Mouse (Mus musculus): ENCODE data around the gene Eras. TPM values are rescaled to one million over a fixed set of nuclear protein-coding genes. Genes with fewer than 3 reads are reported as not detected.

Gene Eras
- polyA plus RNA-seq, 1 experiment = 0.32 TPM

DNA sequence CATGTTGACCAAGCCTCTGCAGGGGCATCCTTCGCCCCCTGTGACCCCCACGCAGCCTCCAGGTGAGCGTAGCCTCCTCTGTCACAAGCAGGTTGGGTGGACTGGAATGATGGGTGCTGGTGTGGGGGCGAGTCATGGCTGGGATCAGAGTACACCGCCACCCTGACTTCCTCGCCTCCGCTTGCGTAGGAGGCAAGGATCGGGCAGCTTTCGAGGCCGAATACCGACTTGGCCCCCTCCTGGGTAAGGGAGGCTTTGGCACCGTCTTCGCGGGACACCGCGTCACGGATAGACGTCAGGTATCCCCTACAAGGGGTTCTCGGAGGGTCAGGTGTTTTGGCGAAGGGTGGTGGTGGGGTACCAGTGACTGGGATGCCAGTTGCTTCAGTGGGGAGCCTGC is 49.9 kb downstream of the Eras start:
- no peaks in the 10 kb centered on the region for H3K27me3 ChIP-seq (ENCODE audit: control insufficient read depth, insufficient read depth, low read length)
- H3K27ac ChIP-seq (ENCODE audit: control insufficient read depth, insufficient read depth, low read depth, low read length) = peak overlapping the region; percentile 73
- H3K4me1 ChIP-seq (ENCODE audit: control insufficient read depth, insufficient read depth, low read length) = peaks cover 16% of the 10 kb centered on the region
- H3K36me3 ChIP-seq (ENCODE audit: control insufficient read depth, insufficient read depth, low read length) = no peaks in the 10 kb centered on the region
- TF ChIP-seq CTCF (IDR thresholded peaks at IDR 0.05; ENCODE audit: control insufficient read depth, insufficient read depth, insufficient replicate concordance, low read depth, low read length) (no peak), POLR2A (IDR thresholded peaks at IDR 0.05; ENCODE audit: control insufficient read depth, low read depth, low read length) (no peak)
- H3K4me3 ChIP-seq (ENCODE audit: control insufficient read depth, low read depth, low read length) = peak overlapping the region; percentile 84

DNA sequence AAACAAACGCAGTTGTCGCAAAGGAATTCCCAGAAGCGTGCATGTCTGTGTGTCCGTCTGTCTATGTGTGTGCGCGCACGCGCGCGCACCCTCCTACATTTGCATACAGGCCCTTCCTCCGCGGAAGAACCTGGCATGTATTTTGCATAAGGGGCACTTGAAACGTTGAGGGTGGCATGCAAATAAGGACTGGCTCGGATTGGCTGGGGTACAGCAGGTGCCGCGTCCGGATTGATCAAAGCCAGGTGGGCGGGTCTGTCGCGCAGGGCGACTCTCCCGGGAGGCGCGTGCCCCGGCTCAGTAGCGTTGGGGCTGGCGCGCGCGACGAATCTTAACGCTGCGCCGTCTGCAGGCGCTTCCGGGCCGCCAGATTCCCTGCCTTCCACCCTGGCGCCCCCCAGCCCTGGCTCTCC is 50.4 kb downstream of the Eras start, which contains the start of gene Pim2:
TSS of gene Pim2 (plus strand) at position 256 of the 413 bp plus-strand sequence.
- no peaks in the 10 kb centered on the region for H3K27me3 ChIP-seq (ENCODE audit: control insufficient read depth, insufficient read depth, low read length)
- H3K4me3 ChIP-seq (ENCODE audit: control insufficient read depth, low read depth, low read length) = peak within 1 kb of the TSS; percentile 84
- peaks cover 16% of the 10 kb centered on the region for H3K4me1 ChIP-seq (ENCODE audit: control insufficient read depth, insufficient read depth, low read length)
- H3K27ac ChIP-seq (ENCODE audit: control insufficient read depth, insufficient read depth, low read depth, low read length) = peak within 1 kb of the TSS; percentile 73
- H3K36me3 ChIP-seq (ENCODE audit: control insufficient read depth, insufficient read depth, low read length) = no peaks in the 10 kb centered on the region
- TF ChIP-seq POLR2A (IDR thresholded peaks at IDR 0.05; ENCODE audit: control insufficient read depth, low read depth, low read length) = no peak
- TF ChIP-seq CTCF (IDR thresholded peaks at IDR 0.05; ENCODE audit: control insufficient read depth, insufficient read depth, insufficient replicate concordance, low read depth, low read length) = no peak

Other genes with a start within 250 kb of the Eras start
- gene Magix, start 247.4 kb downstream of the Eras start, polyA plus RNA-seq (2012; rRNA removed) = 0.17 and 0.21 TPM in 2 replicates
- 3.8 and 4.0 TPM in 2 replicates for gene Gpkow, start 231.5 kb downstream of the Eras start, polyA plus RNA-seq (2012; rRNA removed)
- gene Wdr45, start 214.3 kb downstream of the Eras start, polyA plus RNA-seq (2012; rRNA removed) = 8.0 and 9.4 TPM in 2 replicates
- gene Gm45208, start 206.4 kb downstream of the Eras start, polyA plus RNA-seq (2012; rRNA removed) = 0.32 and 0.40 TPM in 2 replicates
- 1.5 and 2.8 TPM in 2 replicates for gene Praf2, start 200.2 kb downstream of the Eras start, polyA plus RNA-seq (2012; rRNA removed)
- gene Ccdc120, start 177.7 kb downstream of the Eras start, polyA plus RNA-seq (2012; rRNA removed) = 1.8 and 3.2 TPM in 2 replicates
- 11.9 and 14.2 TPM in 2 replicates for gene Tfe3, start 166.0 kb downstream of the Eras start, polyA plus RNA-seq (2012; rRNA removed)
- gene Gripap1, start 138.8 kb downstream of the Eras start, polyA plus RNA-seq (2012; rRNA removed) = 11.3 and 11.9 TPM in 2 replicates
- 0.79 and 1.3 TPM in 2 replicates for gene Kcnd1, start 106.3 kb downstream of the Eras start, polyA plus RNA-seq (2012; rRNA removed)
- gene Otud5, start 87.2 kb downstream of the Eras start, polyA plus RNA-seq (2012; rRNA removed) = 7.0 and 8.2 TPM in 2 replicates
- gene Pim2, start 50.3 kb downstream of the Eras start, polyA plus RNA-seq (2012; rRNA removed) = 4.5 and 4.6 TPM in 2 replicates
- gene Slc35a2, start 44.6 kb downstream of the Eras start, polyA plus RNA-seq (2012; rRNA removed) = 19.8 and 22.3 TPM in 2 replicates
- gene Pqbp1, start 29.3 kb downstream of the Eras start, polyA plus RNA-seq (2012; rRNA removed) = 6.9 and 7.2 TPM in 2 replicates
- 19.0 and 21.0 TPM in 2 replicates for gene Timm17b, start 29.2 kb downstream of the Eras start, polyA plus RNA-seq (2012; rRNA removed)
- not detected in 2 replicates for gene Gm10491, start 20.8 kb downstream of the Eras start, polyA plus RNA-seq (2012; rRNA removed)
- gene Gm10490, start 19.1 kb downstream of the Eras start, polyA plus RNA-seq (2012; rRNA removed) = not detected in 2 replicates
- gene Pcsk1n, start 8.8 kb downstream of the Eras start, polyA plus RNA-seq (2012; rRNA removed) = 8.2 and 10.0 TPM in 2 replicates
- gene Hdac6, start 19.3 kb upstream of the Eras start, polyA plus RNA-seq (2012; rRNA removed) = 63.1 and 65.4 TPM in 2 replicates
- 16.8 and 22.1 TPM in 2 replicates for gene Gata1, start 49.5 kb upstream of the Eras start, polyA plus RNA-seq (2012; rRNA removed)
- gene Glod5, start 89.9 kb upstream of the Eras start, polyA plus RNA-seq (2012; rRNA removed) = not detected in 2 replicates
- 8.1 and 10.0 TPM in 2 replicates for gene Suv39h1, start 146.2 kb upstream of the Eras start, polyA plus RNA-seq (2012; rRNA removed)
- 0.13 and 0.20 TPM in 2 replicates for gene Was, start 161.9 kb upstream of the Eras start, polyA plus RNA-seq (2012; rRNA removed)
- 70.5 and 78.2 TPM in 2 replicates for gene Wdr13, start 204.3 kb upstream of the Eras start, polyA plus RNA-seq (2012; rRNA removed)
- 18.4 and 19.6 TPM in 2 replicates for gene Rbm3, start 217.3 kb upstream of the Eras start, polyA plus RNA-seq (2012; rRNA removed)
- gene Tbc1d25, start 247.6 kb upstream of the Eras start, polyA plus RNA-seq (2012; rRNA removed) = 16.7 and 18.2 TPM in 2 replicates

Data from testis, adult 2 months (tissue).